Mouse (Mus musculus) testis, adult 2 months (tissue): ENCODE data around the gene Gm49403.

ENCODE experiments used
- CTCF ChIP-seq: fragments of 200-500 bp; IDR thresholded peaks from 2 replicates; pipeline ENCODE4 v1.5.1; 2012; ENCODE audit warnings: low read depth, mild to moderate bottlenecking, inconsistent platforms, low read length, moderate library complexity; ENCODE audit not compliant: control insufficient read depth, insufficient read depth, insufficient replicate concordance
- POLR2A ChIP-seq: fragments of 200-500 bp; IDR thresholded peaks from 2 replicates; pipeline ENCODE4 v1.6.1; 2012; ENCODE audit warnings: low read depth, mild to moderate bottlenecking, inconsistent platforms, low read length, moderate library complexity; ENCODE audit not compliant: control insufficient read depth

DNA sequence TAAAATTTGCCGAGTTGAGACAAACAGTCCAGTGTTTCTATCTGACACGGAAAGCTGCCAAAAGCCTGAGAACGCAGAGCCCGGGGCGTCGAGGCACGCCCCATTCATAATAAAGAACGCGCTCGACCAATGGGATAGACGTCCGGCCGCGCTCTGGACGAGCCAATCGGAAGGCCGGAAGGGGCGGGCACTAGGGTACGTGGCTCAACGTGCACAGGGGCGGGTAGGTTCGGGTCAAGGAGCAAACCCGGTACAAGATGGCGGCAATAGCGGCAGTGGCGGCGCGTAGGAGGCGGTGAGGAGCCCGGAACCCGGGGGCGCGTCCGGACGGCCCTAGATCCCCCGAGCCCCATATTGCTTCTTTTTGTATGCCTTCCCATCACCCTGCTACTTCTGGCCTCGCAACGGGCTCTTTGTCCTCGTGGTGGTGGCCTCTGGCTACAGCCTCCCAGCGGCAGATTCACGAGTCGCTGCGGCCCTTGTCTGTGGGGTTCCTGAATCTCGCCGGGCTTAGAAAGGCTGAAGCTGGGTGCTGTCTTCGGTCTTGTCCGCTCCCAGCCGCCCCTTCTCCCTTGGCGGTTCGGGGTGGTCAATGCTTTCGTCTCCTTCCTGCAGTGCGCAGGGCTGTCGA, 14.2 kb downstream of the Gm49403 start, which contains the start of gene Ganab:
- TF ChIP-seq CTCF = no peak
- peak; percentile 93 for TF ChIP-seq POLR2A
